Mouse (Mus musculus): ENCODE results near the gene Wdr72.

- TF ChIP-seq CTCF (IDR thresholded peaks at IDR 0.05; ENCODE audit: control insufficient read depth, insufficient read depth, insufficient replicate concordance, low read depth, low read length) (no peak), POLR2A (IDR thresholded peaks at IDR 0.05; ENCODE audit: control insufficient read depth, low read depth, low read length) (no peak)
These were observed 214.8 kb downstream of the Wdr72 start for GRCm38 (mm10) chr9:74324925-74325295.

All from testis, adult 2 months (tissue).